Mouse (Mus musculus) midbrain, embryonic 13.5 days (tissue): ENCODE results near the gene Smim4. TPM values are rescaled to one million over a fixed set of nuclear protein-coding genes. Genes with fewer than 3 reads are reported as not detected.

Experiments
- ATAC-seq: fragments of 200-750 bp; cut with Nextera tagmentation; 2 replicates; pipeline ENCODE4 v1.8.0; 2017; ENCODE audit warnings: mild to moderate bottlenecking, moderate TSS enrichment, moderate library complexity
- H3K27ac ChIP-seq: fragments of 300-500 bp; sonication (generic); 2 replicates; pipeline ENCODE4 v1.5.1; 2015; ENCODE audit warnings: inconsistent platforms, mild to moderate bottlenecking, moderate library complexity
- H3K27me3 ChIP-seq: fragments of 300-500 bp; sonication (generic); 2 replicates; pipeline ENCODE4 v1.6.1; 2015; ENCODE audit warnings: mild to moderate bottlenecking, inconsistent platforms
- H3K36me3 ChIP-seq: fragments of 300-500 bp; sonication (generic); 2 replicates; pipeline ENCODE4 v1.6.1; 2015; ENCODE audit warnings: mild to moderate bottlenecking, inconsistent platforms
- H3K4me1 ChIP-seq: fragments of 300-500 bp; sonication (generic); replicated peaks from 2 replicates; pipeline ENCODE4 v1.6.1; 2015; ENCODE audit warnings: inconsistent platforms
- H3K4me2 ChIP-seq: fragments of 300-500 bp; sonication (generic); replicated peaks from 2 replicates; pipeline ENCODE4 v1.6.1; 2015; ENCODE audit warnings: moderate library complexity, mild to moderate bottlenecking, inconsistent platforms
- H3K4me3 ChIP-seq: fragments of 300-500 bp; sonication (generic); replicated peaks from 2 replicates; pipeline ENCODE4 v1.5.1; 2015; ENCODE audit warnings: mild to moderate bottlenecking, inconsistent platforms
- H3K9ac ChIP-seq: fragments of 300-500 bp; sonication (generic); replicated peaks from 2 replicates; pipeline ENCODE4 v1.6.1; 2015; ENCODE audit warnings: mild to moderate bottlenecking, inconsistent platforms
- H3K9me3 ChIP-seq: fragments of 300-500 bp; sonication (generic); 2 replicates; pipeline ENCODE4 v1.6.1; 2016; ENCODE audit warnings: mild to moderate bottlenecking, inconsistent platforms
- WGBS: fragments of 180-500 bp; shearing (Covaris S2); methylation state at CpG from one replicate; pipeline ENCODE4 v1.1.7; 2015; 5-methylcytosine and 5-hydroxymethylcytosine counted together
- polyA plus RNA-seq: library from polyadenylated mRNA; unstranded; fragments of >200 nt; fragmentation: Nextera tagmentation; extraction: Ambion mirVana; gene quantifications from 2 replicates; pipeline ENCODE4 v1.2.1, GENCODE M21; 2015

Smim4 gene
- 75.8 and 78.8 TPM in 2 replicates for polyA plus RNA-seq

- Histone ChIP-seq H3K4me3 (peak within 1 kb of the TSS; percentile 75), H3K9ac (peak within 1 kb of the TSS; percentile 78), H3K36me3 (peaks cover 3% of the 10 kb centered on the region; the same call in 1 of the 2 replicates), H3K4me2 (peak within 1 kb of the TSS; percentile 93), H3K9me3 (no peaks in the 10 kb centered on the region), H3K27me3 (no peaks in the 10 kb centered on the region), H3K4me1 (peaks cover 68% of the 10 kb centered on the region), H3K27ac (peak within 1 kb of the TSS; percentile 93)
- ATAC-seq = peak; percentile 93
- WGBS = under 1% methylated on average over 33 of the region's 33 CpGs
Measured at GRCm38 (mm10) chr14:31128826-31129219, at the start of gene Smim4. TSS of gene Smim4 (minus strand) at chr14:31128956.

DNA sequence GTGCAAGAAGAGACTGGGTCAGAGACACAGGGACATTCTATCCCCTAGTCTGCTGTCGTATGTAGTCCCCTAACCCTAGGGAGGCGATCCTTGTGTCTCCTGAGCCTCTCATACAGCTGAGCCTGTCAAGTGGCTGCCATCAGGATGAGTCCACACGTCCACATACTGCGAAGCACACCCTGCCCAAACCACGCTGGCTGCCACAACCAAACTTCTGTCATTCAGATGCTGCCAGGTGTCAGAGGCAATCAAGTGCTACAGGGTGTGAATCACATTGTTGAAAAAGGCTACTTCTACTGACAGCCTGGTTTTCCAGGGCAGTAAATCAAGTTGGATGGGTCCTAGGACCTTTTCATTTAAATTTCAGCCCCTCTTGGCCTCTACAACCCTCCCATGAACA, 49.0 kb upstream of the Smim4 start:
- no peak overlapping the region for H3K4me2 ChIP-seq
- no peak overlapping the region for H3K9ac ChIP-seq
- no peaks in the 10 kb centered on the region for H3K4me1 ChIP-seq
- no peaks in the 10 kb centered on the region for H3K27me3 ChIP-seq
- ATAC-seq = no peak
- no peak overlapping the region for H3K4me3 ChIP-seq
- H3K9me3 ChIP-seq = no peaks in the 10 kb centered on the region
- H3K27ac ChIP-seq = no peak overlapping the region
- H3K36me3 ChIP-seq = peaks cover 98% of the 10 kb centered on the region
- 93% methylated on average over 5 of the region's 5 CpGs for WGBS

DNA sequence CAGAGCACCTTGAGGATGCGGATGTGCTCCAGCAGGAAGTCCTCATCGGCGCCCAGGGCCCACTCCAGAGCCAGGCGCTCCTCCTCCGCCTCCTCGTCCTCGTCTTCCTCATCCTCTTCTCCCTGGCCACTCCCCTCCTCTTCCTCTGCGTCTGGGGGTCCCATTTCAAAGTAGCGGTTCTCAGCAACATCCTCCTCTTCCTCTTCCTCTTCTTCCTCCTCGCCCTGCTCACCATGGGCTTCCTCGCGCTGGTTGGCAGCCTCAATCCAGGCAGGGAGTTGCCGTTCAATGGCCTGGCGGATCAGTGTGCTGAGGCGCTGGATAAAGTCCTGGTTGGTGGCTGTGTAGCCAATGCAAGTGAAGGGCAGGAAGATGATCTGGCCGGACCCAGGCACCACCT, 48.5 kb upstream of the Smim4 start:
- H3K9ac ChIP-seq = no peak overlapping the region
- 89% methylated on average over 16 of the region's 16 CpGs for WGBS
- no peaks in the 10 kb centered on the region for H3K9me3 ChIP-seq
- H3K4me2 ChIP-seq = no peak overlapping the region
- peaks cover 98% of the 10 kb centered on the region for H3K36me3 ChIP-seq
- ATAC-seq = no peak
- no peak overlapping the region for H3K4me3 ChIP-seq
- H3K27me3 ChIP-seq = no peaks in the 10 kb centered on the region
- H3K27ac ChIP-seq = no peak overlapping the region
- H3K4me1 ChIP-seq = no peaks in the 10 kb centered on the region

DNA sequence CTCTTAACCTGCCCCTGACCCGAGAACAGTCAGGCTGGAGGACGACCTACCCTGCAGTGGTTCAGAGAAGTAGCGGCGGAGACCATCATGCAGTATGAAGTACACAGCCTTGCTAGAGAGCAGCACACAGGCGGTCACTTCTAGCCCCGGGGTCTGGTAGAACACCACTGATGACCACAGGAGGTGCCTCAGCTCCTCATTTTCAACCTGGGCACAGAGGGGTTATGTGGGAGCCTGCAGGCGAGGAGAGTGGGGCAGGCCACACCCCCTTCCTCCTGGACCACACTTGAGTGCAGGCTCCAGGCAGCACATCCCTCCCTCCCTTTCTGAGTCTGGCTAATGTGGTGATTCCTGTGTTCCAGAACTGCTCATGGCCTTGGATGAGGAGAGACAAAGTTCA, 44.8 kb upstream of the Smim4 start:
- Histone ChIP-seq H3K27me3 (no peaks in the 10 kb centered on the region), H3K4me2 (no peak overlapping the region), H3K9me3 (no peaks in the 10 kb centered on the region), H3K36me3 (peaks cover 90% of the 10 kb centered on the region), H3K27ac (no peak overlapping the region), H3K4me3 (no peak overlapping the region), H3K9ac (no peak overlapping the region), H3K4me1 (no peaks in the 10 kb centered on the region)
- WGBS = 92% methylated on average over 7 of the region's 7 CpGs
- no peak for ATAC-seq

- H3K4me2 ChIP-seq = no peak overlapping the region
- H3K4me1 ChIP-seq = no peaks in the 10 kb centered on the region
- H3K27ac ChIP-seq = no peak overlapping the region
- no peak overlapping the region for H3K9ac ChIP-seq
- ATAC-seq = no peak
- no peak overlapping the region for H3K4me3 ChIP-seq
- WGBS = 91% methylated on average over 18 of the region's 18 CpGs
- no peaks in the 10 kb centered on the region for H3K27me3 ChIP-seq
- no peaks in the 10 kb centered on the region for H3K9me3 ChIP-seq
- peaks cover 86% of the 10 kb centered on the region for H3K36me3 ChIP-seq
Measured at GRCm38 (mm10) chr14:31172781-31173455, 44.2 kb upstream of the Smim4 start.

GRCm38 (mm10) chr14:31171821-31172220, 43.1 kb upstream of the Smim4 start:
- ATAC-seq = no peak

DNA sequence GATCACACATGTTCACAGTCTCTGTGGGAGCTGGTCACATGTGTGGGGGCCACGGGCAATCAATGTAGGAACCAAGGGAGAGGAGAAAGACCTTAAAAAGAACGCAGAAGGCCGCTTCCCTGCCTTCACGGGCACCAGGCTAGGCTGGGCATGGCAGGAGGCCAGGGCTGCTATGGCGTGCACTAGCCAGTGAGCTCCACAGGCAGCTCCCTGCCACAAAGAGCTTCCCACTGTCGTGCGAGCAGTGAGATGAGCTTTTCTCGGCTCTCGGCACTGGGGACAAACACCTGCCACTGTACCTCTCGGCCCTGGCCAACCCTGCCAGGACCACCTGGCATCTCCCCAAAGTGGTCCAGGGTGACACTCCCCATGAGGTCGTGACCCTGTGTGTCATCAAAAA, 42.6 kb upstream of the Smim4 start:
- H3K27me3 ChIP-seq = no peaks in the 10 kb centered on the region
- H3K9me3 ChIP-seq = no peaks in the 10 kb centered on the region
- H3K9ac ChIP-seq = no peak overlapping the region
- ATAC-seq = 0 out of 2 replicates have a peak, but pooled peaks have one; percentile 12
- peaks cover 6% of the 10 kb centered on the region; the same call in 1 of the 2 replicates for H3K4me1 ChIP-seq
- H3K27ac ChIP-seq = peak overlapping the region; percentile 58; the same call in 1 of the 2 replicates
- WGBS = 87% methylated on average over 11 of the region's 11 CpGs
- no peak overlapping the region for H3K4me3 ChIP-seq
- H3K4me2 ChIP-seq = no peak overlapping the region
- peaks cover 70% of the 10 kb centered on the region for H3K36me3 ChIP-seq

More at GRCm38 (mm10) chr14:31171821-31172220, 43.1 kb upstream of the Smim4 start:
- no peaks in the 10 kb centered on the region for H3K9me3 ChIP-seq
- no peaks in the 10 kb centered on the region for H3K27me3 ChIP-seq
- H3K4me1 ChIP-seq = peaks cover 2% of the 10 kb centered on the region; the same call in 1 of the 2 replicates
- no peak overlapping the region for H3K27ac ChIP-seq
- H3K4me3 ChIP-seq = no peak overlapping the region
- H3K4me2 ChIP-seq = no peak overlapping the region
- peaks cover 75% of the 10 kb centered on the region for H3K36me3 ChIP-seq
- no peak overlapping the region for H3K9ac ChIP-seq
- WGBS = 96% methylated on average over 15 of the region's 15 CpGs

GRCm38 (mm10) chr14:31170963-31171362, 42.2 kb upstream of the Smim4 start:
- H3K4me2 ChIP-seq = no peak overlapping the region

DNA sequence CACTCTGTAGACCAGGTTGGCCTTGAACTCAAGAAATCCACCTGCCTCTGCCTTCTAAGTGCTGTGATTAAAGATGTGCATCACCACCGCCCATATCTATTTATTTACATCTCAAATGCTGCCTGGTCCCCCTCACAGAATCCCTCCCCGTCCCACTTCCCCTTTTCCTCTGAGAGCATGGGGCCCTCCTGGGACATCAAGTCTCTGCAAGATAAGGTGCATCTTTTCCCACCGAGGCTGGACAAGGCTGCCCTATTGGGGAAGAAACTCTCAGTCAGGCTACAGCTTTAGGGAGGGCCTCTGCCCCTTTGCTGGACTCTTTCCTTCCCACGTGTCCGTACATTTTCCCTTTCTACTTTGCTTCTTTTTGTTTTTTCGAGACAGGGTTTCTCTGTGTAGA, 40.8 kb upstream of the Smim4 start:
- no peak for ATAC-seq
- 83% methylated on average over 6 of the region's 6 CpGs for WGBS
- peaks cover 52% of the 10 kb centered on the region for H3K36me3 ChIP-seq
- H3K9ac ChIP-seq = no peak overlapping the region
- H3K9me3 ChIP-seq = no peaks in the 10 kb centered on the region
- peak overlapping the region; percentile 30; the same call in 1 of the 2 replicates for H3K27ac ChIP-seq
- H3K4me1 ChIP-seq = peaks cover 8% of the 10 kb centered on the region; the same call in 1 of the 2 replicates
- no peak overlapping the region for H3K4me3 ChIP-seq
- no peak overlapping the region for H3K4me2 ChIP-seq
- H3K27me3 ChIP-seq = no peaks in the 10 kb centered on the region

More at GRCm38 (mm10) chr14:31170963-31171362, 42.2 kb upstream of the Smim4 start:
- H3K9me3 ChIP-seq = no peaks in the 10 kb centered on the region
- H3K36me3 ChIP-seq = peaks cover 66% of the 10 kb centered on the region
- no peak for ATAC-seq
- H3K4me1 ChIP-seq = peaks cover 8% of the 10 kb centered on the region; the same call in 1 of the 2 replicates
- no peaks in the 10 kb centered on the region for H3K27me3 ChIP-seq
- H3K27ac ChIP-seq = peak overlapping the region; percentile 58; the same call in 1 of the 2 replicates
- no peak overlapping the region for H3K9ac ChIP-seq
- WGBS = 86% methylated on average over 13 of the region's 13 CpGs
- no peak overlapping the region for H3K4me3 ChIP-seq

- ATAC-seq = no peak
- peak within 1 kb of the TSS; percentile 30; the same call in 1 of the 2 replicates for H3K27ac ChIP-seq
- 66% methylated on average over 10 of the region's 10 CpGs for WGBS
- H3K4me2 ChIP-seq = no peak within 1 kb of the TSS
- peaks cover 41% of the 10 kb centered on the region for H3K36me3 ChIP-seq
- no peaks in the 10 kb centered on the region for H3K27me3 ChIP-seq
- peaks cover 8% of the 10 kb centered on the region; the same call in 1 of the 2 replicates for H3K4me1 ChIP-seq
- H3K4me3 ChIP-seq = no peak within 1 kb of the TSS
- H3K9me3 ChIP-seq = no peaks in the 10 kb centered on the region
- H3K9ac ChIP-seq = peak within 1 kb of the TSS; percentile 37
Measured at GRCm38 (mm10) chr14:31168425-31168824, 39.7 kb upstream of the Smim4 start, which contains the start of gene Stab1. TSS of gene Stab1 (minus strand) at chr14:31168641.

DNA sequence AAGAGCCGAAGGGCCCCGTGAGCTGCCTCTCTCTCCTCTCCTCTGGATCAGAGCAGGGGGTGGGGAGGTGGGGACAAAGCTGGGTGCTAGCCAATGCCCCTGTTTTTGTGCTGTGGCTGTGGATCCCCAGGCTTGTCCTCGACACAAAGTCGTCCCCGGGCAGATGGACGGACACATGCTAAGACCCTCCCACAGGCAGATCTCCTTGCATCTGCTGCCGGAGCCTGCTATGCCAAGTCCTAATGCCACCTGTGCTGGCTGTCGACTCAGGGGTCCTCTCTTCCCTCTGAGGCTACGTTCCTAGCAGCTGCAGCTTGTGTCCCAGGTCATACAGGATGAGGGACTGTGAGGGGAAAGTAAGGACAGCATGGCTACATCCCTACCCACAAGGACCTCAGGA, 38.1 kb upstream of the Smim4 start:
- Histone ChIP-seq H3K4me3 (no peak overlapping the region), H3K9ac (no peak overlapping the region), H3K27me3 (no peaks in the 10 kb centered on the region), H3K36me3 (peaks cover 25% of the 10 kb centered on the region), H3K4me1 (peaks cover 9% of the 10 kb centered on the region; the same call in 1 of the 2 replicates), H3K27ac (no peak overlapping the region), H3K9me3 (no peaks in the 10 kb centered on the region), H3K4me2 (no peak overlapping the region)
- 56% methylated on average over 9 of the region's 9 CpGs for WGBS
- no peak for ATAC-seq

- Histone ChIP-seq H3K4me2 (no peak overlapping the region), H3K4me3 (no peak overlapping the region), H3K9ac (no peak overlapping the region), H3K27me3 (no peaks in the 10 kb centered on the region), H3K36me3 (peaks cover 18% of the 10 kb centered on the region), H3K9me3 (no peaks in the 10 kb centered on the region), H3K27ac (no peak overlapping the region), H3K4me1 (peaks cover 11% of the 10 kb centered on the region; the same call in 1 of the 2 replicates)
- WGBS = 73% methylated on average over 10 of the region's 10 CpGs
- ATAC-seq = no peak
Measured at GRCm38 (mm10) chr14:31165991-31166630, 37.4 kb upstream of the Smim4 start.
